23 mouse cellular contexts compared by ENCODE assay signal in the genomic region with DNA sequence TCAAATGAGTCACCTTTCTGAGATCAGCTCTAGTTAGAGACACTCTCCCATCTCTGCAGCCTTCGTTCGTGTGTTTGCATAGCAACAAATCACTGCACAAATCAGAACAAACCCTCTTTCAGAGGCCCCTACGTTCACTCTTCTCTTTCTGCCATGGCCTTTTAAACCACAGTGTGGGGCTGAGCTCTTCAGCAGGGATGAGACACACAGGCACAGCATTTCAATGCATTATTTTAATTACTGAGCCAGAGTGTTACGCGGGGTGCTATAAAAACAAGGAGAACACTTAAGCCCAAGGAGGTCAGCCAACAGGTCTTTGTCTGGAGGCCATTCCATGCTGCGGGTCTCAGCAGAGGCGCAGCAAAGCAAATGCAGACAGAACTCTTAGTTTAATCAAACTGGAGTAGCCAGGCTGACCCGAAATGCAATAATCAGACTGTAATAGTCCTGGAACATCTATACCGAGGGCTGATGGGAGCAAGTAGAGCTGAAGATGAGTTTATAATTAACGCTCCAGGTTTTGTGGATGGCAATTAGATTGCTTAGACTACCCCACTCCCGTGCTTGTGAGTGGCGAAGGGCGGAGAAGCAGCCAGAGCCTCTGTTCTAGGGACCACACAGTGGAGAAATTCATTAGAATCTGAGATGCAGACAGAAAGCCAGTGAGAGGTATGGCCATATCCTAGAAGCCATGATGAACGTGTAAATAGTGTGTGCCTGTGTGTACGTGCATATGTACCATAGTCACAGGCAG. TPM values are rescaled to one million over a fixed set of nuclear protein-coding genes. Genes with fewer than 3 reads are reported as not detected.
DNase-seq lines count a peak whose midpoint lies in the region; ATAC-seq and TF ChIP-seq lines count a peak whose summit lies in the region.
"Had no signal": no experiment of that assay in that cellular context is flagged by ENCODE, and none has a peak within 500 bp of the region (broad histone marks: within the 10 kb centered on the region; RNA-seq: fewer than 3 reads in every experiment).

No protein-coding gene starts in this region.

- WGBS in hindbrain, embryonic 16.5 days = 58% methylated on average over 15 of the region's 15 CpGs
- 78% methylated on average over 15 of the region's 15 CpGs for WGBS in hindbrain, embryonic 10.5 days
- WGBS in forebrain, embryonic 14.5 days = 51% methylated on average over 15 of the region's 15 CpGs
- 60% methylated on average over 15 of the region's 15 CpGs for WGBS in midbrain, embryonic 15.5 days

- TF ChIP-seq POLR2A in brain, embryonic 14.5 days (IDR thresholded peaks at IDR 0.05; ENCODE audit: borderline replicate concordance, extremely low read depth, insufficient read depth, insufficient read length, poor library complexity, severe bottlenecking) = no peak

- no peak for TF ChIP-seq CTCF in brain, embryonic 14.5 days (IDR thresholded peaks at IDR 0.05; ENCODE audit: borderline replicate concordance, extremely low read depth, insufficient read depth, insufficient read length)

- H3K27me3 ChIP-seq in hindbrain, embryonic 16.5 days (replicated peaks; ENCODE audit: control insufficient read depth, insufficient read depth, low read length) = no peaks in the 10 kb centered on the region
- no peaks in the 10 kb centered on the region for H3K27me3 ChIP-seq in hindbrain, embryonic 10.5 days (ENCODE audit: insufficient read depth, poor library complexity, severe bottlenecking)
- no peaks in the 10 kb centered on the region for H3K27me3 ChIP-seq in forebrain, embryonic 14.5 days (replicated peaks; ENCODE audit: control insufficient read depth, insufficient read depth, low read length)
- H3K27me3 ChIP-seq in midbrain, embryonic 15.5 days (replicated peaks) = no peaks in the 10 kb centered on the region
- H3K27me3 ChIP-seq: embryonic facial prominence, embryonic 12.5 days; heart, embryonic 15.5 days had no signal

- H3K4me3 ChIP-seq in hindbrain, embryonic 16.5 days (ENCODE audit: low read length) = no peak overlapping the region
- no peak overlapping the region for H3K4me3 ChIP-seq in hindbrain, embryonic 10.5 days
- H3K4me3 ChIP-seq in forebrain, embryonic 14.5 days (ENCODE audit: low read depth, low read length) = no peak overlapping the region
- H3K4me3 ChIP-seq in midbrain, embryonic 15.5 days = no peak overlapping the region
- H3K4me3 ChIP-seq: embryonic facial prominence, embryonic 12.5 days; erythroblast, embryonic 14.5 days; heart, embryonic 15.5 days; layer of hippocampus, adult 2 months; myocyte had no signal

- H3K4me2 ChIP-seq in hindbrain, embryonic 16.5 days (ENCODE audit: low read length) = no peak overlapping the region
- H3K4me2 ChIP-seq in forebrain, embryonic 14.5 days (ENCODE audit: low read length) = no peak overlapping the region
- H3K4me2 ChIP-seq in midbrain, embryonic 15.5 days = no peak overlapping the region
- H3K4me2 ChIP-seq: embryonic facial prominence, embryonic 12.5 days; heart, embryonic 15.5 days had no signal

- H3K36me3 ChIP-seq in hindbrain, embryonic 16.5 days (ENCODE audit: control insufficient read depth, insufficient read depth, low read length) = no peaks in the 10 kb centered on the region
- no peaks in the 10 kb centered on the region for H3K36me3 ChIP-seq in hindbrain, embryonic 10.5 days
- H3K36me3 ChIP-seq in forebrain, embryonic 14.5 days (ENCODE audit: control insufficient read depth, insufficient read depth, low read length) = no peaks in the 10 kb centered on the region
- no peaks in the 10 kb centered on the region for H3K36me3 ChIP-seq in midbrain, embryonic 15.5 days (replicated peaks)
- H3K36me3 ChIP-seq: embryonic facial prominence, embryonic 12.5 days; heart, embryonic 15.5 days had no signal

- H3K9ac ChIP-seq in hindbrain, embryonic 16.5 days (ENCODE audit: low read depth, low read length) = no peak overlapping the region
- no peak overlapping the region; the same call in 1 of the 2 replicates for H3K9ac ChIP-seq in forebrain, embryonic 14.5 days (ENCODE audit: low read length)
- no peak overlapping the region for H3K9ac ChIP-seq in midbrain, embryonic 15.5 days
- H3K9ac ChIP-seq: embryonic facial prominence, embryonic 12.5 days; heart, embryonic 15.5 days; liver, embryonic 14.5 days had no signal

- ATAC-seq in hindbrain, embryonic 16.5 days = peak; percentile 61
- ATAC-seq in forebrain, embryonic 14.5 days = peak; percentile 58; the same call in 1 of the 2 replicates
- 0 out of 2 replicates have a peak, but pooled peaks have one; percentile 20 for ATAC-seq in midbrain, embryonic 15.5 days (replicated peaks)
- no peak for ATAC-seq in megakaryocyte-erythroid progenitor cell, adult 5-6 weeks (replicated peaks; ENCODE audit: low FRiP score, low TSS enrichment, poor library complexity, severe bottlenecking)
- no peak for ATAC-seq in erythroid progenitor cell, adult 5-6 weeks (replicated peaks; ENCODE audit: low FRiP score, poor library complexity, severe bottlenecking)
- ATAC-seq: intestine, postnatal 0 days had no signal

- no peaks in the 10 kb centered on the region for H3K9me3 ChIP-seq in hindbrain, embryonic 16.5 days (ENCODE audit: control insufficient read depth, low read length)
- H3K9me3 ChIP-seq in hindbrain, embryonic 10.5 days = no peaks in the 10 kb centered on the region
- no peaks in the 10 kb centered on the region for H3K9me3 ChIP-seq in forebrain, embryonic 14.5 days (replicated peaks; ENCODE audit: control insufficient read depth, low read length)
- no peaks in the 10 kb centered on the region for H3K9me3 ChIP-seq in midbrain, embryonic 15.5 days
- H3K9me3 ChIP-seq: embryonic facial prominence, embryonic 12.5 days; heart, embryonic 15.5 days had no signal

- H3K27ac ChIP-seq in hindbrain, embryonic 16.5 days (ENCODE audit: low read depth, low read length) = no peak overlapping the region; the same call in 1 of the 2 replicates
- H3K27ac ChIP-seq in hindbrain, embryonic 10.5 days = no peak overlapping the region
- 0 out of 2 replicates have a peak overlapping the region, but pooled peaks have one; percentile 30 for H3K27ac ChIP-seq in forebrain, embryonic 14.5 days (ENCODE audit: low read depth, low read length)
- H3K27ac ChIP-seq in midbrain, embryonic 15.5 days = peak overlapping the region; percentile 22; the same call in 1 of the 2 replicates
- H3K27ac ChIP-seq: embryonic facial prominence, embryonic 12.5 days; heart, embryonic 15.5 days; layer of hippocampus, adult 2 months; liver, embryonic 14.5 days; macrophage had no signal

- no peak for DNase-seq in hindbrain, embryonic 10.5 days (ENCODE audit: low spot score)
- DNase-seq in brain, embryonic 14.5 days (ENCODE audit: low read depth) = peak; percentile 74
- DNase-seq in forebrain, embryonic 14.5 days (ENCODE audit: low spot score) = peak; percentile 54
- DNase-seq: cerebellum, postnatal 10 days; gastrocnemius, postnatal 14 days; heart, postnatal 4 days; kidney, postnatal 10 days; layer of hippocampus, postnatal 36 days; retina, postnatal 1 day; thymus, postnatal 25 days had no signal

- H3K4me1 ChIP-seq in hindbrain, embryonic 16.5 days (ENCODE audit: control insufficient read depth, insufficient read depth, low read depth, low read length) = peaks cover 5% of the 10 kb centered on the region
- H3K4me1 ChIP-seq in hindbrain, embryonic 10.5 days (replicated peaks) = no peaks in the 10 kb centered on the region
- H3K4me1 ChIP-seq in forebrain, embryonic 14.5 days (ENCODE audit: control insufficient read depth, insufficient read depth, low read length) = peaks cover 4% of the 10 kb centered on the region; the same call in 1 of the 2 replicates
- H3K4me1 ChIP-seq in midbrain, embryonic 15.5 days = peaks cover 6% of the 10 kb centered on the region
- H3K4me1 ChIP-seq: embryonic facial prominence, embryonic 12.5 days; heart, embryonic 15.5 days had no signal

RNA-seq across cellular contexts. Expression of a gene that starts 26.4 kb away (rescaled TPM):
- polyA plus RNA-seq in hindbrain, embryonic 16.5 days (2015; fragmentation: Nextera tagmentation; extraction: Ambion mirVana) = 22.1 and 23.4 TPM in 2 replicates
- polyA plus RNA-seq in hindbrain, embryonic 10.5 days (2016; fragmentation: Nextera tagmentation; extraction: Ambion mirVana) = 0.69 and 0.80 TPM in 2 replicates
- polyA plus RNA-seq in brain, embryonic 14.5 days (2012; rRNA removed) = 11.8 and 15.6 TPM in 2 replicates
- 9.8 and 13.9 TPM in 2 replicates for polyA plus RNA-seq in forebrain, embryonic 14.5 days (2014; fragmentation: Nextera tagmentation; extraction: Ambion mirVana)
- 19.6 and 22.5 TPM in 2 replicates for polyA plus RNA-seq in midbrain, embryonic 15.5 days (2015; fragmentation: Nextera tagmentation; extraction: Ambion mirVana)
- not detected in 2 replicates for total RNA-seq in megakaryocyte-erythroid progenitor cell, adult 5-6 weeks (2014; fragmentation: Nextera tagmentation)
- not detected in 2 replicates for total RNA-seq in megakaryocyte-erythroid progenitor cell, adult 5-6 weeks (2017)
- not detected in 2 replicates for total RNA-seq in erythroid progenitor cell, adult 5-6 weeks (2015; ENCODE audit: low replicate concordance)
- total RNA-seq in erythroid progenitor cell, adult 5-6 weeks (2017; ENCODE audit: low replicate concordance) = not detected in 2 replicates
- total RNA-seq: heart, adult 8-10 months had no signal
- polyA plus RNA-seq: erythroblast, embryonic 14.5 days; macrophage had no signal

Comparison
In these comparisons a context has a peak if more than half of its experiments do, and no peak if none do; other contexts are left out.
1. ATAC-seq: peak in hindbrain, embryonic 16.5 days (single experiment), forebrain, embryonic 14.5 days (single experiment) and midbrain, embryonic 15.5 days (single experiment); none in megakaryocyte-erythroid progenitor cell, adult 5-6 weeks (single experiment) and erythroid progenitor cell, adult 5-6 weeks (single experiment).
2. H3K27ac ChIP-seq: peak in forebrain, embryonic 14.5 days (single experiment) and midbrain, embryonic 15.5 days (single experiment); none in hindbrain, embryonic 16.5 days (single experiment) and hindbrain, embryonic 10.5 days (single experiment).